Mouse (Mus musculus) forebrain, embryonic 11.5 days (tissue): ENCODE measurements around the gene Lurap1l. TPM values are rescaled to one million over a fixed set of nuclear protein-coding genes. Genes with fewer than 3 reads are reported as not detected.

Experiments
- ATAC-seq: fragments of 200-750 bp; cut with Nextera tagmentation; replicated peaks from 2 replicates; pipeline ENCODE4 v1.8.0; 2017; ENCODE audit warnings: moderate TSS enrichment; ENCODE audit not compliant: low FRiP score
- DNase-seq: peaks from one replicate; pipeline ENCODE4 v3.0.0-alpha.2; 2017; ENCODE audit warnings: low spot score
- H3K27ac ChIP-seq: fragments of 300-500 bp; sonication (generic); 2 replicates; pipeline ENCODE4 v1.5.1; 2014; ENCODE audit warnings: low read depth, low read length
- H3K27me3 ChIP-seq: fragments of 300-500 bp; sonication (generic); 2 replicates; pipeline ENCODE4 v1.6.1; 2014; ENCODE audit warnings: mild to moderate bottlenecking, low read length, mixed read lengths; ENCODE audit not compliant: control insufficient read depth, insufficient read depth
- H3K36me3 ChIP-seq: fragments of 300-500 bp; sonication (generic); 2 replicates; pipeline ENCODE4 v1.6.1; 2014; ENCODE audit warnings: mild to moderate bottlenecking, low read length, moderate library complexity, mixed read lengths; ENCODE audit not compliant: control insufficient read depth, insufficient read depth
- H3K4me1 ChIP-seq: fragments of 300-500 bp; sonication (generic); replicated peaks from 2 replicates; pipeline ENCODE4 v1.6.1; 2014; ENCODE audit warnings: low read length, mixed read lengths; ENCODE audit not compliant: control insufficient read depth, insufficient read depth
- H3K4me2 ChIP-seq: fragments of 300-500 bp; sonication (generic); 2 replicates; pipeline ENCODE4 v1.6.1; 2014; ENCODE audit warnings: low read depth, mild to moderate bottlenecking, low read length, moderate library complexity, mixed read lengths; ENCODE audit not compliant: severe bottlenecking
- H3K4me3 ChIP-seq: fragments of 300-500 bp; sonication (generic); 2 replicates; pipeline ENCODE4 v1.5.1; 2014; ENCODE audit warnings: low read depth, low read length
- H3K9ac ChIP-seq: fragments of 300-500 bp; sonication (generic); 2 replicates; pipeline ENCODE4 v1.6.1; 2014; ENCODE audit warnings: low read length
- H3K9me3 ChIP-seq: fragments of 300-500 bp; sonication (generic); 2 replicates; pipeline ENCODE4 v1.6.1; 2016; ENCODE audit warnings: low read length, mixed read lengths; ENCODE audit not compliant: control insufficient read depth
- WGBS: fragments of 180-500 bp; shearing (Covaris S2); extraction: QIAGEN DNeasy Blood & Tissue Kit; methylation state at CpG from one replicate; pipeline ENCODE4 v1.1.7; 2014; 5-methylcytosine and 5-hydroxymethylcytosine counted together
- polyA plus RNA-seq: library from polyadenylated mRNA; unstranded; fragments of >200 nt; fragmentation: Nextera tagmentation; extraction: Ambion mirVana; gene quantifications from 2 replicates; pipeline ENCODE4 v1.2.1, GENCODE M21; 2014

Lurap1l gene
- 2.5 TPM in 2 replicates for polyA plus RNA-seq

DNA sequence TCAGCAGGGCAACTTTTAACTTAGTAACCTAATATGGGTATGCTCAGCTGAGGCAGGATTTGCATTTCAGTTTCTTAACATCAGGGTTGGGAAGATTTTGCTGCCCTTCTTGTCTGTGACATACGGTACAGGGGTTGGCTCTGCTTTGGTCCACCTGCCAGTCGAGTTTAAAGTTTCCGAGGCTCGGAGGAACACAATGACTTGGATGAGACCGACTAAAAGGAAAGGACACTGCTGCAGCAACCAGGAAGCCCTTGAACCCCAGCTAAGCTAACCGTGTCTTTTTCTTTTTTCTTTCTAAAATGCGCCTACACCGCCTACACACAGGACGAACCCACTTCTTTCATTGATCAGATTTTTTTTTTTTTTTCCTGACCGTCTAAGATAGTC, at the start of gene Lurap1l:
Lurap1l (plus strand) TSS at position 166 of the 390 bp plus-strand sequence.
- H3K27me3 ChIP-seq, result no peaks in the 10 kb centered on the region
- peak; percentile 54 for DNase-seq
- peak within 1 kb of the TSS; percentile 60 for H3K27ac ChIP-seq
- H3K4me2 ChIP-seq, result peak within 1 kb of the TSS; percentile 81
- peak within 1 kb of the TSS; percentile 72 for H3K9ac ChIP-seq
- no peaks in the 10 kb centered on the region for H3K9me3 ChIP-seq
- ATAC-seq, result 0 out of 2 replicates have a peak, but pooled peaks have one; percentile 18
- H3K4me1 ChIP-seq, result no peaks in the 10 kb centered on the region
- peak within 1 kb of the TSS; percentile 62 for H3K4me3 ChIP-seq
- no peaks in the 10 kb centered on the region for H3K36me3 ChIP-seq
- 2% methylated on average over 10 of the region's 10 CpGs for WGBS

DNA sequence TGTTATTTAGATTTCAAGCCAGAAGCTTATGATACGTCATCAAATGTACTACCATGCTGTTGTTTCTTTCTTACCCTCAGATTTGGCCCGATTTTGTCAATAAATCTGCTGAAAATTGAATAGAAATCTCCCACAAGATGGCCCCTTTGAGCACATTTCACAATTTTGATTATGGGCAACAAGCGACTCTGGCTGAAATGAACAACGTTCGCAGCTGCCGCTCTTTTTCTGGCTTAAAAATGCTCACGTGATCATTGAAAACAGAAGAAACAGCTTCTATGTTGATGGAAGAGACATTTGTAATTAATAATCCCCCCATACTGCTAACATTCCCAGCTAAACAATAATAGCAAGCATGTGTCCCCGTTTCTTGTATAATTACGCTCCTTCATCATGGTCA, 47.5 kb upstream of the Lurap1l start:
- Histone ChIP-seq H3K4me1 (no peaks in the 10 kb centered on the region), H3K27me3 (no peaks in the 10 kb centered on the region), H3K9ac (no peak overlapping the region), H3K4me3 (no peak overlapping the region), H3K9me3 (no peaks in the 10 kb centered on the region), H3K36me3 (no peaks in the 10 kb centered on the region), H3K4me2 (no peak overlapping the region), H3K27ac (no peak overlapping the region)
- WGBS, result 85% methylated on average over 9 of the region's 9 CpGs
- DNase-seq (no peak), ATAC-seq (no peak)

DNA sequence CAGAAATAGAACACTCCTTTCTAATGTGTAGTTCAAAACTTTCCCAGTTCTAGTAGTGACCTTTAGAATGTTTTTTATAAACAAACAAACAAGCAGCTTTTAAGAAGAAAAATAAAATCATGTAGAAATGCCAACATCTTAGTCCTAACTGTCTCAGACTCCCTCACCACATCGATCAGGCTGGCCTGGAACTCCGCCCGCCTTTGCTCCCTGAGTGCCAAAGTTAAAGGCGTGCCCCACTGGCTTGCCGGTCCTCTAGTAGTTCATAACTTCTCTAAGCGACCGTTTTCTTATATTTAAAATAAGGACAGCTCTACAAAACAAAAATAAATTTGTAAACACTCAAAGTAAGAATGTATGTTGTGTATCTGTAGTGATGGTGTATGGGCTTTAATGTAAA, 46.5 kb upstream of the Lurap1l start:
- DNase-seq (no peak), ATAC-seq (no peak)
- H3K4me2 ChIP-seq, result no peak overlapping the region
- H3K9ac ChIP-seq, result no peak overlapping the region
- H3K9me3 ChIP-seq, result no peaks in the 10 kb centered on the region
- H3K4me3 ChIP-seq, result no peak overlapping the region
- no peaks in the 10 kb centered on the region for H3K36me3 ChIP-seq
- WGBS, result 71% methylated on average over 7 of the region's 7 CpGs
- H3K27ac ChIP-seq, result no peak overlapping the region
- no peaks in the 10 kb centered on the region for H3K4me1 ChIP-seq
- no peaks in the 10 kb centered on the region for H3K27me3 ChIP-seq

DNA sequence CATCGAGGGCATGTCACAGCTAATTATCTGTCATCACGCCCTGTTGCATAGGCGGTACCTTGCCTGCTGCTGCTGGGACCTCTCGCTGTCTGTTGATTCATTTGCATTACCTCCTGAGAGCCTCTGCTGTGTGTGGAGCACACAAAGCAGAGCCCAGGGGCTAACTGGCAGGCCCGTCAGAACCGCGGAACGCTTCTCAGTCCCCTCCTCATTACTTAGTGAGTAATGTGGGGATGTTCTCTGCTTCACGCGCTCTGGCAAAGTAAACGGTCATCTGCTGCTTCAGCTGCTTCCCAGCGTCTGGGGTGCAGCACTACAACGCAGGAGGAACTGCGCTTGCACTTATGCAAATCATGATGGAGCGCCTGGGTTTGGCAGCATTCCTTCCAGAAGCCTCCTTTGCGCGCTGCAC, 45.9 kb upstream of the Lurap1l start:
- peak; percentile 79 for ATAC-seq
- H3K36me3 ChIP-seq, result no peaks in the 10 kb centered on the region
- no peak overlapping the region for H3K27ac ChIP-seq
- no peaks in the 10 kb centered on the region for H3K27me3 ChIP-seq
- peak overlapping the region; percentile 51 for H3K4me2 ChIP-seq
- H3K4me1 ChIP-seq, result no peaks in the 10 kb centered on the region
- peak overlapping the region; percentile 15; the same call in 1 of the 2 replicates for H3K4me3 ChIP-seq
- peak overlapping the region; percentile 3; the same call in 1 of the 2 replicates for H3K9ac ChIP-seq
- peak; percentile 68 for DNase-seq
- under 1% methylated on average over 17 of the region's 17 CpGs for WGBS
- H3K9me3 ChIP-seq, result no peaks in the 10 kb centered on the region

DNA sequence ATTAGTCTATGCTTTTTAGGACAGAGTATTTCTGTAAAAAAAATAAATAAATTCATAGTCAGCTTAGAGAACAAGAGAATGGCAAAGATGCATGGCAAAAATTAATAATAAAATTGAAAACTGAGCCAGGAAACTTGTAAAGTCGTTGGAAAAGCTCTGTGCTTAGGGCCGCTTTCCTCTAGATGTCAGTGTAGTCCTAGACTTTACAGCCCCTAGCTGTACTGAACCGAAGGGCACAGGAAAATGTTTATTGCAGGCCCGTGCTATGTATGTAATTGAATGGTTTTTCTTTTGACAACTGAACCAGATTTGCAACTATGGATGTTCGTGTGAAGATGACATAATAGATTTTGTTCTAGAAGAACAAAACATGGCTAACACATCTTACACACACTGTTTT, 44.4 kb upstream of the Lurap1l start:
- Histone ChIP-seq H3K4me2 (no peak overlapping the region), H3K9me3 (no peaks in the 10 kb centered on the region), H3K36me3 (no peaks in the 10 kb centered on the region), H3K27ac (no peak overlapping the region), H3K4me3 (no peak overlapping the region), H3K9ac (no peak overlapping the region), H3K27me3 (no peaks in the 10 kb centered on the region), H3K4me1 (no peaks in the 10 kb centered on the region)
- DNase-seq (no peak), ATAC-seq (0 out of 2 replicates have a peak, but pooled peaks have one; percentile 61)
- 34% methylated on average over 5 of the region's 5 CpGs for WGBS

DNA sequence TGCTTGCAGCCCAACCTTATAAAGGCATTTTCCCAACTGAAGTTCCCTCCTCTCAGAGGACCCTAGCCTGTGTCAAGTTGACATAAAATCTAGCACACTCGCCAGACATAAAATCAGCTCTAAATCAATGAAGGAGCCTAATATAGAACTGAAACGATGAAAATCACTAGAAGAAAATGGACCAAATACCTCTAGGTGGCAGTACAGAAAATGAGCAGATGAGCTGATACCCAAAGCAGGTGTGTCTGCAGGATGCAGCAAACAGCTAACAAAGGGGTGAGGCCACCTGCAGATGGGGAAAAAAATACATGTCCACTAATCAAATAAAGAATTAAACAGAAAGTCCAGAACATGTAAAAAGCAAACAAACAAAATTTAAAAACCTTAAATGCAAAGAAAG, 40.8 kb upstream of the Lurap1l start:
- ATAC-seq (no peak), DNase-seq (no peak)
- Histone ChIP-seq H3K27ac (no peak overlapping the region), H3K9me3 (no peaks in the 10 kb centered on the region), H3K4me2 (no peak overlapping the region), H3K36me3 (no peaks in the 10 kb centered on the region), H3K9ac (no peak overlapping the region), H3K4me3 (no peak overlapping the region), H3K27me3 (no peaks in the 10 kb centered on the region), H3K4me1 (no peaks in the 10 kb centered on the region)
- WGBS, result 57% methylated on average over 2 of the region's 2 CpGs

DNA sequence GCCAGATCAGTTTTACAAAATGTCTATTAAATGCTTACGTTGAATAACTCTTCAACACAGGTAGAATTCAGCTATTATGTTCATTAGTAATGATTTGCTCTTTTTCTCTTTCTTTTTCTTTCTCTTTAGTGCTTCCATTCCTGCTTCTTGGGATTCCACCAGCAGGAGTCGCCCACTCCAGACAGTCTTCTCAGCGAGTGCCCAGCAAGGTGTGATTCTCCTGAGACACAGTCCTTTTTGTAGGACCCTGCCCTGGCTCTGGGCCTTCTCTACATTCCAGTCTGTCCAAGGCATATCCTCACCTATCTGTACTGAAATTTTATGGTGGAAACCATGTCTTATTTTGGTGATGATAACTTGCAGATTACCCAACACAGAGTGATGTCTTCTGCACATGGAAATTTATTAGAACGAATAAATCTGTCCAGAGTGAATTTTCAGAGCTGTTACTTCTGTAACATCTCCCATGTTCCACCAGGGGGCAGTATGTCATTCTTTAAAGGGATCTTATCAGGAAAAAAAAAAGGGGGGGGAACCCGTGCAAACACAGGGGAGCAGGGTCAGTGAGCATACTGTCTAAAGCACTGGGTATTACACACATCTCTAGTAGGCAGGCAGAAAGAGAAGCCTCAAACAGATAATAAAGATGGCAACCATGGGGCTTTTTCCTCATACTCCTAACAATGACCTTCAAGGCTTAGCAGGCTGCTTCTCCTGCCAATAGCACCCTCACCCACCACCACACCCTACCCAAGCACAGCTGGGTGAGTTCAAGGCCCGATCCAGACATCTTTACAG, 37.4 kb upstream of the Lurap1l start:
- no peak for ATAC-seq
- no peaks in the 10 kb centered on the region for H3K36me3 ChIP-seq
- no peak overlapping the region for H3K9ac ChIP-seq
- H3K4me2 ChIP-seq, result no peak overlapping the region
- H3K27me3 ChIP-seq, result no peaks in the 10 kb centered on the region
- WGBS, result 37% methylated on average over 6 of the region's 6 CpGs
- no peak overlapping the region for H3K27ac ChIP-seq
- H3K4me1 ChIP-seq, result no peaks in the 10 kb centered on the region
- H3K4me3 ChIP-seq, result no peak overlapping the region
- no peaks in the 10 kb centered on the region for H3K9me3 ChIP-seq
- no peak for DNase-seq

DNA sequence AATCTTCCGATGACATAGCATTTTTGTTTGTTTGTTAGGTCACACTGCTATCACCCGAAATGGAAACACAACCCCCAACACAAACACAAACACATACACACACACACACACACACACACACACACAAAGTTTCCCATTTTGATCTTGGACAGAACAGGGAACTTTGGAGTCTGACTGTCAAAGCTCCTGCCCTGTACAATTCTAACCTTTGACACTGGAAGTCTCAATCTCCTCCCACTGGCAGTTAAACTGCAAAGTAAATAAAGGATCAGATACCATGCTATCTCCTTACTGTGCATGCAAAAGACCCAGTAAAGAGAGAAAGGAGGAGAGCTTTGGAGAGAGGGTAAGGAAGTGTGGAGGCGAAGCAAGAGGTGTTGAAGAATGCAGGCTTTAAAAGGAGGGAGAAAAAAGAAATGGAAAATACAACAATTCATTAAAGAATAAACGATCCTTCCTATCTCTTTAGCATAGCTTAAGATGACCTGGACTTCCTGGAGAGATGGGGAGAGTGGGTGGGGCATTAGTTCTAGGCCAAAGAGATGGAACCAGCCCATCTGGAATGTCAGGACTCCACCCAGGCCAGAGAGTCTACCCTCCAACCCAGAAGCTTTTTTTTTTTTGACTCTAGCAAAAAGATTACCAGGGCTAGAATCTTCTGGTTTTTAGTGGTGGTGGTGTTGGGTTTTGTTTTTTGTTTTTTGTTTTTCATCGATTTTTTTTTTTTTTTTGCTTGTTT, 36.2 kb upstream of the Lurap1l start:
- H3K9ac ChIP-seq, result no peak overlapping the region
- no peaks in the 10 kb centered on the region for H3K9me3 ChIP-seq
- no peak overlapping the region for H3K4me3 ChIP-seq
- no peak overlapping the region for H3K4me2 ChIP-seq
- no peaks in the 10 kb centered on the region for H3K27me3 ChIP-seq
- no peaks in the 10 kb centered on the region for H3K36me3 ChIP-seq
- ATAC-seq (no peak), DNase-seq (no peak)
- no peaks in the 10 kb centered on the region for H3K4me1 ChIP-seq
- WGBS, result 70% methylated on average over 5 of the region's 5 CpGs
- no peak overlapping the region for H3K27ac ChIP-seq
